Mouse (Mus musculus) bone marrow, adult 2 months (tissue): ENCODE results near the gene Efna3.

ENCODE experiments used
- CTCF ChIP-seq: fragments of 200-500 bp; IDR thresholded peaks from 2 replicates; pipeline ENCODE4 v1.5.1; 2011; ENCODE audit warnings: low read length, control low read depth; ENCODE audit not compliant: control insufficient read depth, insufficient read depth
- POLR2A ChIP-seq: fragments of 200-500 bp; IDR thresholded peaks from 2 replicates; pipeline ENCODE4 v1.6.1; 2011; ENCODE audit warnings: low read depth, mild to moderate bottlenecking, control low read depth, low read length, borderline replicate concordance; ENCODE audit not compliant: control insufficient read depth

DNA sequence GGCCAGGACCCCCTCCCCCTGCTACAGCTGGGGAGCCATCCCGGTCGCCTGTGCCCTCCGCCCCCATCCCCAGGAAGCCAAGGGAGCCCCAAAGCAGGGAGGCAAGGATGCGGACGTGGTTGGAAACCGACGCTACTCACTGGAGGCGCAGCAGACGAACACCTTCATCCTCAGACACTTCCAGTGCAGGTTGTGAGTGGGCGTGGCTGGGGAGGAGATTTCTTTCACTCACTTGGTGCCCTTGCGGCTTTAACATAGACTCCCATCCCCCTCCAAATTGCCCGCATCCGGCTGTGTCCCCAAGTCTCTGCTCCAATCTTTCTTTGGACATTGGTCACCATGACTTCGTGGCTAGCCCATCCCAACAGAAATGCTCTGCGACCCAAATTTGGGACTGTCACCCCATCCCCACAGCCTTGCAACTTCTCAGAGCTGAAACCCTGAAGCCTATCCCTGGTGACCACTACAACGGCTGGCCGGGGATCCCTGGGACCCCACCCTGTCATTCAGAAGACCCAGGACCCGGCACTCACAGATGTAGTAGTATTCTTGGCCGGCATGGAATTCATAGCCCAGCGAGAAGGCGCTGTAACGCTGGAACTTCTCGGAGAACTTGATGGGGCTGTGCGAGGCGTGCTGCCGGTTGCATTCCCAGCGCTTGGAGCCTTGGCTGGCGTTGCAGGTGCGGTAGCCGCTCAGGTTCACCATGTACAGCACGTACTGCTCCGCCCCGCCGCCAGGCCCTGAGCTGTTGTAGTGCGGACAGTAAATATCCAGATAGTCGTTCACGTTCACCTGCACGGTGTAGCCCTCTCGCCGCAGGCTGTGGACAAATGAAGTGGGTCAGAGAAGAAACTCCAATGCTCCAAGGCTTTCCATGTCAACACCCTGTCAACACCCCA lies 6.6 kb downstream of the Efna3 start:
- TF ChIP-seq POLR2A, result no peak
- TF ChIP-seq CTCF, result peak; percentile 5; the same call in 1 of the 2 replicates
